Mouse (Mus musculus): ENCODE measurements around the gene Trak2. TPM values are rescaled to one million over a fixed set of nuclear protein-coding genes. Genes with fewer than 3 reads are reported as not detected.
A peak's percentile ranks its signal among the peaks of the same experiment; 100 is the strongest.
"Not testable (repeated sequence)": the region's sequence is repeated elsewhere in the genome, so short reads cannot be mapped to it uniquely, and the experiment has no call there.

Gene Trak2
- polyA plus RNA-seq (2012; rRNA removed), result 14.2 and 19.8 TPM in 2 replicates

GRCm38 (mm10) chr1:58973366-58974221 lies at the start of gene Trak2, which contains the start of gene Stradb:
Gene Trak2, minus strand, starts transcription at chr1:58973430.
Gene Stradb, plus strand, starts transcription at chr1:58973522.
- DNase-seq (ENCODE audit: low spot score), result peak; percentile 83

GRCm38 (mm10) chr1:59021556-59021955 lies 48.3 kb upstream of the Trak2 start:
- DNase-seq (ENCODE audit: low spot score), result no peak

GRCm38 (mm10) chr1:59009250-59009649 lies 36.0 kb upstream of the Trak2 start:
- no peak for DNase-seq (ENCODE audit: low spot score)

GRCm38 (mm10) chr1:58995313-58995712 lies 22.1 kb upstream of the Trak2 start:
- DNase-seq (ENCODE audit: low spot score), result no peak

GRCm38 (mm10) chr1:58993723-58994122 lies 20.5 kb upstream of the Trak2 start:
- DNase-seq (ENCODE audit: low spot score), result no peak

- no peak for DNase-seq (ENCODE audit: low spot score)
Measured at GRCm38 (mm10) chr1:58993144-58993543, 19.9 kb upstream of the Trak2 start.

- no peak for DNase-seq (ENCODE audit: low spot score)
Measured at GRCm38 (mm10) chr1:58984586-58984985, 11.4 kb upstream of the Trak2 start.

- no peak for DNase-seq (ENCODE audit: low spot score)
Measured at GRCm38 (mm10) chr1:58982276-58982675, 9.0 kb upstream of the Trak2 start.

GRCm38 (mm10) chr1:58972851-58973365 lies 322 bp downstream of the Trak2 start:
- DNase-seq (ENCODE audit: low spot score), result no peak

- no peak for DNase-seq (ENCODE audit: low spot score)
Measured at GRCm38 (mm10) chr1:58971097-58971496, 2.1 kb downstream of the Trak2 start.

- DNase-seq (ENCODE audit: low spot score), result no peak
Measured at GRCm38 (mm10) chr1:58970054-58970453, 3.2 kb downstream of the Trak2 start.

- DNase-seq (ENCODE audit: low spot score), result no peak
Measured at GRCm38 (mm10) chr1:58967534-58967933, 5.7 kb downstream of the Trak2 start.

GRCm38 (mm10) chr1:58962865-58963264 lies 10.4 kb downstream of the Trak2 start:
- DNase-seq (ENCODE audit: low spot score), result no peak

GRCm38 (mm10) chr1:58962418-58962817 lies 10.8 kb downstream of the Trak2 start:
- DNase-seq (ENCODE audit: low spot score), result no peak

GRCm38 (mm10) chr1:58961152-58961893 lies 11.9 kb downstream of the Trak2 start:
- no peak for DNase-seq (ENCODE audit: low spot score)

GRCm38 (mm10) chr1:58959682-58960081 lies 13.5 kb downstream of the Trak2 start:
- no peak for DNase-seq (ENCODE audit: low spot score)

- not testable (repeated sequence) for DNase-seq (ENCODE audit: low spot score)
Measured at GRCm38 (mm10) chr1:58958789-58959526, 14.3 kb downstream of the Trak2 start.

GRCm38 (mm10) chr1:58957931-58958330 lies 15.3 kb downstream of the Trak2 start:
- DNase-seq (ENCODE audit: low spot score), result no peak

- DNase-seq (ENCODE audit: low spot score), result no peak
Measured at GRCm38 (mm10) chr1:58956229-58956628, 17.0 kb downstream of the Trak2 start.

GRCm38 (mm10) chr1:58955716-58956115 lies 17.5 kb downstream of the Trak2 start:
- DNase-seq (ENCODE audit: low spot score), result no peak

- DNase-seq (ENCODE audit: low spot score), result no peak
Measured at GRCm38 (mm10) chr1:58954578-58955410, 18.4 kb downstream of the Trak2 start.
